Comparison of ENCODE assay signal across 8 mouse cellular contexts in genomic region chr7:127652050-127652449, GRCm38 (mm10). TPM values are rescaled to one million over a fixed set of nuclear protein-coding genes. Genes with fewer than 3 reads are reported as not detected.
A peak's percentile ranks its signal among the peaks of the same experiment; 100 is the strongest.
DNase-seq lines count a peak whose midpoint lies in the region; ATAC-seq and TF ChIP-seq lines count a peak whose summit lies in the region.

No protein-coding gene starts in this region.

- TF ChIP-seq POLR2A in kidney, adult 2 months (IDR thresholded peaks at IDR 0.05; ENCODE audit: low read depth, low read length), result no peak

- no peak for TF ChIP-seq CTCF in kidney, adult 2 months (conservative IDR thresholded peaks at IDR 0.05; ENCODE audit: insufficient read depth, insufficient read length, low read depth, low read length)

- no peaks in the 10 kb centered on the region for H3K27me3 ChIP-seq in embryonic facial prominence, embryonic 11.5 days (ENCODE audit: control insufficient read depth, insufficient read depth, low read length)
- H3K27me3 ChIP-seq in kidney, adult 2 months (replicated peaks; ENCODE audit: control insufficient read depth, insufficient read depth, low read length), result no peaks in the 10 kb centered on the region

- 7% methylated on average over 18 of the region's 18 CpGs for WGBS in embryonic facial prominence, embryonic 11.5 days
- whole genome bisulfite sequencing in kidney, adult 2 months, result 2% methylated on average over 18 of the region's 18 CpGs

- H3K36me3 ChIP-seq in embryonic facial prominence, embryonic 11.5 days (replicated peaks; ENCODE audit: control insufficient read depth, insufficient read depth, low read depth, low read length), result no peaks in the 10 kb centered on the region
- H3K36me3 ChIP-seq in kidney, adult 2 months (ENCODE audit: control insufficient read depth, insufficient read depth, low read length), result no peaks in the 10 kb centered on the region

- no peaks in the 10 kb centered on the region for H3K9me3 ChIP-seq in embryonic facial prominence, embryonic 11.5 days (replicated peaks; ENCODE audit: control insufficient read depth, low read length)

- H3K4me3 ChIP-seq in embryonic facial prominence, embryonic 11.5 days (ENCODE audit: low read depth, low read length), result no peak overlapping the region
- H3K4me3 ChIP-seq in kidney, adult 2 months (ENCODE audit: insufficient read depth, low read depth, low read length), result no peak overlapping the region; the same call in 1 of the 2 replicates

- H3K27ac ChIP-seq in embryonic facial prominence, embryonic 11.5 days (replicated peaks; ENCODE audit: low read depth, low read length), result no peak overlapping the region
- H3K27ac ChIP-seq in kidney, adult 2 months (ENCODE audit: insufficient read depth, low read depth, low read length), result peak overlapping the region; percentile 47

- no peak for ATAC-seq in embryonic facial prominence, embryonic 11.5 days (replicated peaks; ENCODE audit: insufficient number of reproducible peaks, low FRiP score, low TSS enrichment, low read depth)
- ATAC-seq in granulocyte monocyte progenitor cell, adult 5-6 weeks (replicated peaks; ENCODE audit: poor library complexity, severe bottlenecking), result no peak

- H3K9ac ChIP-seq in embryonic facial prominence, embryonic 11.5 days (replicated peaks; ENCODE audit: low read length), result peak overlapping the region; percentile 54

- no peaks in the 10 kb centered on the region for H3K4me1 ChIP-seq in embryonic facial prominence, embryonic 11.5 days (ENCODE audit: control insufficient read depth, insufficient read depth, low read length)
- H3K4me1 ChIP-seq in kidney, adult 2 months (ENCODE audit: control insufficient read depth, insufficient read depth, low read length), result peaks cover 9% of the 10 kb centered on the region; the same call in 1 of the 2 replicates

- H3K4me2 ChIP-seq in embryonic facial prominence, embryonic 11.5 days (ENCODE audit: low read depth, low read length), result peak overlapping the region; percentile 34

- DNase-seq in Muller cell, postnatal 12 days (ENCODE audit: inconsistent ontology term), result peak; percentile 13
- peak; percentile 59 for DNase-seq in embryonic facial prominence, embryonic 11.5 days (ENCODE audit: low spot score)
- DNase-seq in kidney, adult 2 months, result peak; percentile 53
- peak; percentile 18 for DNase-seq in mesoderm, embryonic 11.5 days (ENCODE audit: low read depth, low spot score)
- no peak for DNase-seq in ovary, postnatal 14 days (ENCODE audit: low spot score)
- DNase-seq in spleen, postnatal 10 days (ENCODE audit: low spot score in 2 of 2), result no peak
- DNase-seq in cerebellum, postnatal 36 days, result no peak

RNA-seq across cellular contexts. Expression of gene Zfp629, which starts 36.5 kb away (rescaled TPM):
- polyA plus RNA-seq in embryonic facial prominence, embryonic 11.5 days (2014; fragmentation: Nextera tagmentation; extraction: Ambion mirVana), result 27.3 and 27.5 TPM in 2 replicates
- 12.3 and 16.9 TPM in 2 replicates for polyA plus RNA-seq in kidney, adult 2 months (2012; rRNA removed)
- 12.9 and 18.9 TPM in 2 replicates for total RNA-seq in granulocyte monocyte progenitor cell, adult 5-6 weeks (2014; fragmentation: Nextera tagmentation)
- 8.2 and 12.6 TPM in 2 replicates for total RNA-seq in granulocyte monocyte progenitor cell, adult 5-6 weeks (2017)

RNA-seq across cellular contexts. Expression of gene Bcl7c, which starts 56.7 kb away (rescaled TPM):
- 84.9 and 86.6 TPM in 2 replicates for polyA plus RNA-seq in embryonic facial prominence, embryonic 11.5 days (2014; fragmentation: Nextera tagmentation; extraction: Ambion mirVana)
- 24.5 and 25.9 TPM in 2 replicates for polyA plus RNA-seq in kidney, adult 2 months (2012; rRNA removed)
- total RNA-seq in granulocyte monocyte progenitor cell, adult 5-6 weeks (2014; fragmentation: Nextera tagmentation), result 50.9 and 81.5 TPM in 2 replicates
- 39.3 and 57.5 TPM in 2 replicates for total RNA-seq in granulocyte monocyte progenitor cell, adult 5-6 weeks (2017)

Comparison
In these comparisons a context has a peak if more than half of its experiments do, and no peak if none do; other contexts are left out.
1. DNase-seq: peak in Muller cell, postnatal 12 days (single experiment), embryonic facial prominence, embryonic 11.5 days (single experiment), kidney, adult 2 months (single experiment) and mesoderm, embryonic 11.5 days (single experiment); none in ovary, postnatal 14 days (single experiment), spleen, postnatal 10 days (0 of 2) and cerebellum, postnatal 36 days (0 of 2).